Mouse (Mus musculus): Measurements from ENCODE around the gene Abca12.

Gene Abca12

DNA sequence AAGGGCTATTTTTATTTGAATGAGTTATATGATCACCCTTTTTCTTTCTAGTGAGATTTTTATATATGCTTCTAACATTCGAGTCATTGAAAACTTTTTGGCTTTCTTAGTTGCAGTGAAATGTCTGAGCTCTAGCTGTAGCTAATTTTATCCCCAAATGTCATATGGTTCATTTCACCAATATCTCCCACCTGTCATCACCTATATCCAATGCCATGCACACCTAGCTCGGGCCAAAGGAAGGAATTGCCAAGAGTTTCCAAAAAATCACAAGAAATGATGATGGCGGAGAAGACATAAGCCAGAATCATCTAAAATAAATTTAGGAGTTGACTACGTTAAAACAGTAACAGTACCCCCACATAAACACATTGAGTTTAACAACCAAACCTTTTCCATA, 102.5 kb downstream of the Abca12 start:
- DNase-seq = no peak

DNA sequence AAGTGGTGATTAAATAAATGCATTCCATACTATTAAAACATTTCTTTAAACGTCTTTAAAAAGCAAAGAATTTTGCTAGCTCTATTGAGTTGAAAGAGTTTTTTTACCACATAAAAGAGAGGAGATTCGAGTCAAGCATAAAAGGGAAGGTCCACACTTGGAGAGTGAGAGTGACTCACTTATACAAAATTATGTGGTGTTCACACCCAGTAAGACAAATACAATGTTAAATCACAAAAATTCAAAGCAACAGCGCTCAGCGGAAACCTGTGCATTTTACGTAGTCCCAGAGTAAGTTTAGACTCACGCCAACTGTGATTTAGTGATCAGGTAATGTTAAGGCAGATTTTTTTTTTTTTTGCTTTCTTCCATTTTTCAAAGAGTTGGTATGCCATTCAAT, 104.1 kb downstream of the Abca12 start:
- DNase-seq = no peak

DNA sequence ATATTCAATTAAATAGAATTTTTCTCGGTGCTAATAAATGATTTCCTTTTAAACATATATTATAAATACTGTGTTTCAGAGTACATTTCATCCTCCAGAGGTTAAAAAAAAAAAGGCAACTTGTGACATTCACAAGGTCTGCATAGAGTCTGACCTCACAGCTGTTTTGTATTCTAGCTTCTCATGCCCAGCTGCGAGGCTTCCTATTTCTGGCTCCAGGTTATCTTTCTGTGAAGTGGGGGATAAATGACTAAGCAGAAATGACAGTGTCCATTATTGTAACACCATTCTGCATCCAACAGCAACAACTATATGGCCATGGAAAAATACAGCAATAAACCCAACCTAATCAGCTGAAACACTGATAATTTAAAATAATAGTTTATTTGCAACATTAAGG, 107.3 kb downstream of the Abca12 start:
- DNase-seq = no peak

DNA sequence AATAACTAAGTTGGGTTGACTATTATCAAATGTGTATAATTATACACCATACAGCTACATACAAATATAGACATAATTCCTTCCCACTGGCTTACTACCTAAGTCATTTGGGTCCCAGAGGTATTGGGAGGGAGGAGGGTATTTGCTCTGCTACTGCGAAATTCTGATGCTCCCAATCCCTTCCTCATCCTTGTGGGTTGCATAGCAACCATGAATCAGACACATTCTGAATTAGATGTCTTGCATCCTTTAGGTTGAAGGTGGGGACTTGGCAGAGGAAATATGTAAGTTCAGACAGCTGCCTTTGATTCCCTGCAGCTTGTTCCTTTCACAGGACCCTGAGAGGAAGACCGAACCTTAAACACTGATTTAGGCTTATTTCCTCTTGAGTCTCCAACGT, 108.5 kb downstream of the Abca12 start:
- no peak for DNase-seq

DNA sequence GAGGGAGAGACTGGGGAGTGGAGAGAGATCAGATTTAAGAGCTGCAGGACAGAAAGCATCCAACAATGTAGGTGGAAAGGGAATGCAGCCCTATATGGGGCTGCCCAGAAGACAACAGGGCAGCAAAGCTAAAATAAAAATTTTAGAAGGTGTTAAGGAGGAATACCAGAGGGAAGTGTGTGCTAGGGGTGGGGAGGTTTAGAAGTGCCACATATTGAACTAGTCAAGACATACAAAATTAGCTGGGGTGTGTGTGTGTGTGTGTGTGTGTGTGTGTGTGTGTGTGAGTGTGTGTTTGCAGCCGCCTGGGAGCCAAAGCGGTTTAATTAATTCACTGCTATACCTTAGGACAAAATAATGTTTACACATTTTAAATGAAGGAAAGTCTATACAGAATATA, 110.1 kb downstream of the Abca12 start:
- no peak for DNase-seq

DNA sequence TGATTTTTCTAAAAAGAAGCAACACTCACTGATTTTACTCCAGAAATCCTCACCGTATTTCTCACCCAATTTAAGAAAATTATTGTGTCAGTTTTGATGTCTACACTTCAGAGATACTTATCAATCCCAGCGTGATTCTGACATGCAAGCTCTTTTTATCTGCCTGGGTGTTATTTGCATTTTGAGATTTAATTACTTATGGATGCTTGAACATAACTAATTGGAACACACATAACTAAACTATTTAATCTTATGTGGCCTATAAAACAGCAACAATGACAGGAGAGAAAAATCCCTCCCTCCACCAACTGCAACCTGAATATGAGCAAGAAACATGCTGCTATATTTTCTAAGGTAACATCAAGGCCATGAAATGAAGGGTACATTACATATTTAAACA, 117.7 kb downstream of the Abca12 start:
- no peak for DNase-seq

DNA sequence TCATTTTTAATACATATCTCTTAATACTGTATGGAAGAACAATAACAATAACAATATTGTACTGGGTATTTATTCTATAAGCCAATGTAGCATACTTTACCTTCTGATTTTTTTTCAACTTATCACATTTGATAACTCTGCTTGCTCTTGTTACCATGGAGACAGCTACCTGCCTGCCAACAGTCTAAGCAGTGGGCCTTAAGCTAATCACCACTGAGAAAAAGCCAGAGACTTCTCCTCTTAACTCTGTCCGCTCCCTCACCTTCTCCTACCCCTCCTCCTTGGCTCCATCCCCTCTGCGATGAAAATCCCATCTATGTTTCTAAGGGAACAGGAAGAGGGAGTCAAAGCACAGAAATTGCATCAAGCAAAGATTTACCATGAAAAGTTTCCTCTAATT, 118.1 kb downstream of the Abca12 start:
- DNase-seq = no peak

DNA sequence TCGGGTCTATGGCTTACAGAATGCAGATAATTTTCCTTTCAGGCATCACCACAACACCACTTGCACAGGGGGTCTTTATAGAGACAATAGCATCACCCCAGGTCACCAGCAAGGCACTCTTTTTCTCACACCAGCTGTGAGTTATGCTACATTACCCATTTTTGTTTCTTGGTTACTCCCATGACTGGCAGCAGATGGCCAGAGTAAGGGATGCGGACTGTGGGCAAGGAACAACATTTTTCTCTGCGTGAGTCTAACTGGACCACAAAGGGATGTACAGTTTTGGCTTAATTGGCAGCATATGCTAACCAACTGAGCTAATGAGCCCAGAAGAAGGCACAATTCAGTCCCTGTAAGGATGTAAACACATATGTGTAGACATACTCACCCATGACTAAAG, 122.8 kb downstream of the Abca12 start:
- DNase-seq = no peak

DNA sequence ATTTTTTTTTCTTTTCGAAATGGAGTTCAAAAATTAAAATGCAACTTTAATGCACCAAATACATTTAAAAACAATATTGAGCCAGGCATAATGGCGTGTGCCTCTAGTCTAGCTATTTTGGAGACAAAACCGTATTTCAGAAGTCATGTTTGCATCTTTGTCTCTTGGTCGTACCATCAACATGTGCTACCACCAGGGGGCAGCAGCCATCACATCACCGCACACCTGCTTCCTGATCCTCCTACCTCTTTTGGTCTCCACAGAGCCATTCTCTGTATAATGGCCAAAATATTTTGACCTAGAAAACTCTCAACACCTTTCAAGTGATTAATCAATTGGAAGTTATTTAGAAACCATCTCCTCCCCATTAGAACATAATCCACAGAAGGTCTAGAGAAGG, 125.2 kb downstream of the Abca12 start:
- peak; percentile 20 for DNase-seq

DNA sequence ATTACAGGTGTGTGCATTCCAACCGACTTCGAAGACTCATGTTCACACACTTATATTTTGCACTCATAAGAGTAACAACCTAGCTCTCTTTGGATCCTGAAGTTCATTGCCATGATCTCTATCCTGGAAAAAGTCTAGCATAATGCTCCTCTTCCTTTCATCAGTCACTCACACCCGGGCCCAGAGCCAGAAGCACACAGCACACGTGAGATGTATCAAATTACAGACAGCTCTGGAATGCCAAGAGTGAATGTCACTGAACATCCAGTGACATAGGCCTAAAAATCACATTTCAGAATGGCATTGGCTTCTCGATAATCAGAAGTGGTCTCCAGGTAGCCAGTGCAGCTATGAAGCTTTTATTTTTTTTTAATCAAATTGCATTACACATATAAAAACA, 137.8 kb downstream of the Abca12 start:
- no peak for DNase-seq

DNA sequence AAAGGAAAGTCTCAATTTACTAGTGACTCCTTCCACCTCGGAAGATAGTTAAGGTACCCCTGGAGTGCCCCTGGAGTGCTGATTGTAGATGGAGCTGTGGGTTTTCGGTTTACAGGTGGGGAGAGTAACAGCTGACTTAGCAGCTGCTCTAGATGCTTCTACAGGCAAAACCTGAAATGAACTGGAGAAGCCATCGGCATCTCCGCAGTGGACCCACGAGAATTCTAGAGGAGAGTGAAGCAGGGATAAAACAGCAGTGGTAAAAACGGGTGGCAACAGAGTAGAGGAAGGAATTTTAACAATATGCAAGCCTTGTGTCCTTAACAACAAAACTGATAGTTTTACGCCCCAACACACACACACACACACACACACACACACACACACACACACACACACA, 142.2 kb downstream of the Abca12 start:
- no peak for DNase-seq

DNA sequence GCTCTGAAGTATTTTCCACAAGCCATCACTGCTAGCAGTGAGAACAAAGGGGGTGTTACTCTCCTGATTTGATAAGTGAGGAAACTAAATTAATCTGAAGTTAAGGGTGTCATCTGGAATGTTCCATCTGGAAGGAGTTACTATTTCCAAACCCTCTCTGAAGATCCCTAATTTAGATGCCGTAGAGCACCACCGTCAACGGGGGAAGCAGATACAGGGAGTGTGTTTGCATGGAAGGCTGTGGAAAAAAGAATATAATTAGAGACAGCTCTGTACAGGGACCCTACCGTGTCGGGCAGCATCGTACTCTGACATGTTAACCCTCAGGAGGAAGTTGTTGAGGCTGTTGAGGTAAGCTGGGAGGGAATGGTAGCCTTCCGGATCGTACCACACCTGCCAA, 142.6 kb downstream of the Abca12 start:
- DNase-seq = no peak

DNA sequence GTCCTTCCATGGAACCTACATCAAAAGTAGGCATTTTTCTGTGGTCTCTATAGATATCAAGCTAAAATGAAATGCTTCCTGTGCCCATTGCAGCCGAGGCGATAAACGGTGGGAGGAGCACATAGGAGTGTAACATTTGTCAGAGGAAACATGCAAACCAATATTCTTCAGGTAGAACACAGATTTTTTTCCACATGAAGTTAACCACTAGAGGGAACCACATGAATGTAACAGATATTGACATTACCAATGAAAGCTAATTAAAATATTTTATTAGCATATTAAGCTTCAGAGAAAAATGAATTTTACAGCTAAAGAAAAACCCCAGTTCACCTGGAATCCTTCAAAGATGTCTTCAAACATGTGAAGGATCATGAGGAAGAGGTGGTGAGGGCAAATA, 144.6 kb downstream of the Abca12 start:
- no peak for DNase-seq

DNA sequence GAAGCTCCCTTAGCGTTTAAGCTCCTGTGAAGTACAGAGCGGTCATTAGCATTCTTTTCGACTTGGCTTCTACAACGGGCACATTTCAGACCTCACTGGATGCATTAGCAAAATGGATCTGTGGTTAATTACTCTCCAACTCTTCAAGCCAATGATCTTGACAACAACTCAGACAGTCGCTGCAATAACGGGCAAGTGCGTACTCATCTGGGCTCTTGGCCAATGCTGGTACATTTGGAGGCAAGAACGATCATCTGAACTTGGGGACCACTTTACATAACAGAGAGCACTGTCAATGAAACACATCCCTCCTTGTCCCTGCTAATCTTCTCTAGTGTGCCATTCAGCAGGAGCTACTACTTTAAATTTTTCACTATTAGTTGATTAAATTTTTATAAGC, 148.1 kb downstream of the Abca12 start:
- no peak for DNase-seq

DNA sequence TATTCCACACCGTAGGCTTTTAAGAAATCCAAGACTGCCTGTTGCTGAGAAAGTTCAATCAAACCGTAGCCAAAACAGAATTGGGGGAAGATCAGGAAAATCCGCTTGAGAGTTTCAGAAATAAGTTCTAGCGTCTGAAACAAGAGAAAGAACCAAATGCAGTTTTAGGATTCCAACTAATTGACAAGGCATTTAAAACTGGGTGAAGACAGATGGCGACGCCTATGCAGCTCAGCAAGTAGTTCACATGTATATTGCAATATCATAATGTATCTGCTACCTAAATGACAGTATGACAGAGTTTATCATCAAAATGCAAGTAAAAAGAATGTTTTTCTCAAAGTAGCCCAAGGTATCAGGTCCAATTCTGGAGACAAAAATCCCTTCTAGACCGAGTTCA, 151.2 kb downstream of the Abca12 start:
- DNase-seq = no peak

DNA sequence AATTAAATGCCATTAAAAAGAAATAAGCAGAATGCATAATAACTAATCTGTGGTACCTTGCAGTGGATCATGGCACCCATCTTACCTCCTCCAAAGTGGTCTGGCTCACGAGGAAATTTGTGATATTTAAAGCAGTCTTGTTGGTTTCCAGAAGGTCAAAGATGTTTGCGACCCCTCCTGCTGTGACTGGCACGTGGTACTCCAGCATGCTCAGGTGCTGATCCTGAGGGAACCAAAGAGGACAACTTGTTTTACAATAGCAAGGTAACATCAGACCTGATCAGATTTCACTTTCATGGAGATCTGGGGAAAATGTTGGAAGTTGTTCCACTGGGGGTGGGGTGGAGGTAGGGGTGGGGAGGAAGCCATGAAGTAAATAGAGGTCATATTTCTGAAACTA, 170.1 kb downstream of the Abca12 start:
- no peak for DNase-seq

DNA sequence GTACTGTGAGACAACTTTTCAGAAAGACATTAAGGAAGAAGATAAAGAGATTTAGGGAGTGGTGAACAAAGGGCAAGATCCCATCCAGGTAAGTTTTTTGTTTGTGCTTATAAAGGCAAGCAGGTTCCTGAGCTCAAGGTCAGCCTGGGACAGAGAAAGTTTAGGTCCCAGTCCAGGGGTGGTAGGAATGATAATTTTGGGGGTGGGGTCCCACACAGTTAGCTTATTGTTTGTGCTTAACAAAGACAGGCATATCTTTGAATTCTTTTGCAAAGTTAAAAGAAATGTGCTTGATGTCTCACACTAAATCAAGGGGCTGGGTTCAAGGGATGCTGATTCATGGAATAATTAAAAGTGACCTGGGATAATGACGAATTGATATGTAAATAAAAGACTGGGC, 173.3 kb downstream of the Abca12 start:
- DNase-seq = no peak

DNA sequence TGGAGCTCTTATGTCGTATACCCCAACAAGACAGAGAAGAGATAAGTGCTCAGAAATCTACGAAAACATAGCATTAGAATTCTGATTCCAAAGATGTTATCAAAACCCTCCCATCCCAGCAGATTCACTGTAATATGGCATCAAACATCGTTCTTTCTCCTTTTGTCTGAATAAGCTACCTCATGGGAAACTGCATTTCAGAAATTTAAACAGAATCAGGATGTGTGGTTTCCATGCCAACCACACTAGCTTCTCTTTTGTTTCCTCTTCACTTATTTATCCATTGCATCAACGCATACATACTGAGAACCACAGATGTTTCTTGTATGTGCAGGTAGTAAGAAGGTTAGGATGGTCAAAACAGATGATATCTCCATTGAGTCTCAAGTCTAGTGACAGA, 175.1 kb downstream of the Abca12 start:
- no peak for DNase-seq

DNA sequence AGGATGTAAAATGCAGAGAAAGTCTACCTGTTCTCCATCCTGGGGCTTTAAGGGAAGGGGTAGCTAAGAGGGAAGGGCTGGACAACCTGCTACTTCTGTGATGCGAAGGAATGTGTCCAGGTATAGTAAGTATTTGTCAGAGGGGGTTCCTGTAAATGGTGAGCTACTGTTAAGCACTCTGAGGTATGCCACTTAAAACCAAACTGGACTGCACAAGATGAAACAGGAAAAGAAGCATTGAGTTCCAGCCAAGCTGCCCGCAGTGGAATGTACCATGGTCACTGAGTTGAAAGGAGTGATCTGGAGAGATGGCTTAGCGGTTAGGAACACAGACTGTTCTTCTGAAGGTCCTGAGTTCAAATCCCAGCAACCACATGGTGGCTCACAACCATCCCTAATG, 179.4 kb downstream of the Abca12 start:
- no peak for DNase-seq

DNA sequence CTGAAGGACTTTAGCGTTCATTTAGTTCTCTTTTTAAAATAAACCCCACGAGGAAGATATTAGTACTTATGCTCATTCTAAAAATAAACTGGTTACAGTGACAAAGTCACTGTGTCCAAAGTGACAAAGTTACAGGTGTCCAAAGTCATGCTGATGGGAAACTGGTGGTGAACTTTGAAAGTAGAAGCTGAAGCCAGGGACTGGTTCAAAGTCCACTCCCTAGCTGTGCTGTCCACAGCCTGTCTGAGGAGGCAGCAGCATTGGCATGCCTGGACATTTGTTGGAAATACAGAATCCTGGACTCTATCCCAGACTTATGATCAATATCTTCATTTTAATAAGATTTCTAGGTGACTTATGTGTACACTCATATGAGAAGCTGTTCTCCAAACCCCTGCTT, 183.5 kb downstream of the Abca12 start:
- DNase-seq = no peak

DNA sequence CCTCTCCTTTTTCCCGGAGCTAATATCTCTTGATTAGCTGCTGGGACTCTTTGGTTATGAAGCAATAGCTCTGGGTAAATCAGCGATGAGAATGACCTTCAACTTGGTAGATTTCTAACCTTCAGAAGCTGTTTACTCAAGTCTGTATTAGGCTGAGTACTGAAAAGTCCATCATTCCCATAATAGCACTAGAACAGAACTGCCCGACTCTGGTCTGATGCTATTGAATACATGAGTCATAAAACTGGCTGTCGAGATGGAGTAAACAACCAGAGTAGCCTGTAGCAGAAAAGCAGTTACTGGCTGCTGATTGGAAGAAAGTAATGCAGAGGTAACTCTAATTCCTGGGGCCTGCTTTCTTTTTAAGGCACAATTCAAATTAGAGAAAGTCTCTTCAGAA, 211.1 kb downstream of the Abca12 start:
- DNase-seq = no peak

DNA sequence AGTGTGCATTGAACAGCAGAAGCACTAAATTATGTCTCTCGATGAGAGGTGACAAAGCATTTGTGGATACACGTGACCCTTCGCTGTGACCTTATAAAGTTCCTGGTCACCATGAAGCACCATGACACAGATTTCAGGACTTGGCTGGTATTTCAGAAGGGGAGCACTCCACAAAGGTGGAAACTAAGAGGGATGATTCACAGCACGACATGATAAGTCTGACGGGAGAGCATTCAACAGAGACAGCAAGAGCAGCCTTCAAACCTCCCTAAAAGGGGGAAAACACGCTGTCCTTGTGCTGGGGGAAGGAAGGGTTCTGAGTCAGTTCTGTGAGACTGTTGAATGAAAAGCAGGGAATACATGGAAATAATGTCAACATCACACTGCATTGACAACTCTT, 218.5 kb downstream of the Abca12 start:
- DNase-seq = no peak

DNA sequence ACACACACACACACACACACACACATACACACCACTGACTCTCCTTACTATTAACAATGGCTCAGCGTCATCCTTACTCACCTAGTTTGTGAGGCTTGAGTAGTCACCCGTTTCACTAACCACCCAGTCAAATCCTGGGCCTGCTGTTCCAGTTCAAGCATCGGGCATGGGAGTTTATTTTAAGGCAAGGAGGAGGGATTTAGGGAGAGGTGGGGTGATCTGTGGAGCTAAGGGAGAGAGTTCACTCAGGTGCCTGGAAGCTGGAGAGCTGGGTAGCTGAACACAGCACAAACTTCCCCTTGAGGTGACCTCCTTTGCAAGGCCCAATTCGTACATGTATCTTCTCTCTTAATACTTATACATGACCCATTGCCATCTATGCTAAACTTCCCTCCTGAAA, 219.4 kb downstream of the Abca12 start:
- no peak for DNase-seq

DNA sequence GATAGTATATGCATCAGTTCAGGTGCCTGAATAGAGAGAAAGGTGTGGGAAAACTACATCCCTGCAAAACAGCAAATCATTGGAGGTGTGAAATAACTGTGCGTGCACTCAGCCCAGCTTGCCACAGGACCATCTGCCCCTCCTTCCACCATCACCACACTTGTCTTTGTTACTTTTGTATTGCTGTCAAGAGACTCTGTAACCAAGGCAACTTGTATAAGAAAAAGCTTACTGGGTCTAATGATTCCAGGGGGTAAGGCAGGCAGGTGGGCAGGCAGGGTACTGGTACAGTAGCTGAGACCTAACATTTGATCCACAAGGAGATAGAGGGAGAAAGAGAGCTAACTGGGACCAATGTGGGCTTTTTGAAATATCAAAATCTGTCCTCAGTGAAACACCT, 220.8 kb downstream of the Abca12 start:
- DNase-seq = no peak
